Mouse (Mus musculus): ENCODE data around the gene Cdh10. TPM values are rescaled to one million over a fixed set of nuclear protein-coding genes. Genes with fewer than 3 reads are reported as not detected.
A peak's percentile ranks its signal among the peaks of the same experiment; 100 is the strongest.

Gene Cdh10
- polyA plus RNA-seq, 1 experiment: 18.2 TPM

DNA sequence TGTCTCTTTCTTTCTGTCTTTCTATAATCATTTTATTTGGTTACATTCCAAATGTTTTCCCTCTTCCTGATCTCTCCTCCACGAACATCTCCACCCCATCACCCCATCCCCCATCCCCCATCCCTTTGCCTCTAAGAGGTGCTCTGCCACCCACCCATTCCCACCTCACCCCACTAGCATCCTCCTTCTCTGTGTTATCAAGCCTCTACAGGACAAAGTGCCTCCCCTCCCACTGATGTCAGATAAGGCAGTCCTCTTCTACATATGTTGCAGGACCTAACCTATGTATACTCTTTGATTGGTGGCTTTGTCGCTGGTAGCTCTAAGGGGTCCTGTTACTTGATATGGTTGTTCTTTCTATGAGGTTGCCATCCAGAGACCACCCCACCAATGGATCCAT lies 23.0 kb downstream of the Cdh10 start:
- H3K27ac ChIP-seq (ENCODE audit: insufficient read depth, low read length): no peak overlapping the region
- DNase-seq: no peak
- H3K27me3 ChIP-seq (ENCODE audit: control insufficient read depth, insufficient read depth, low read length): no peaks in the 10 kb centered on the region
- TF ChIP-seq POLR2A (IDR thresholded peaks at IDR 0.05; ENCODE audit: borderline replicate concordance, insufficient read depth, low read length) (no peak), CTCF (IDR thresholded peaks at IDR 0.05; ENCODE audit: borderline replicate concordance, insufficient read depth, low read depth, low read length) (no peak)
- WGBS: 71% methylated on average over 2 of the region's 2 CpGs
- H3K4me3 ChIP-seq (replicated peaks; ENCODE audit: insufficient read depth, low read depth, low read length): no peak overlapping the region
- H3K4me1 ChIP-seq (ENCODE audit: control insufficient read depth, insufficient read depth, low read length): no peaks in the 10 kb centered on the region

DNA sequence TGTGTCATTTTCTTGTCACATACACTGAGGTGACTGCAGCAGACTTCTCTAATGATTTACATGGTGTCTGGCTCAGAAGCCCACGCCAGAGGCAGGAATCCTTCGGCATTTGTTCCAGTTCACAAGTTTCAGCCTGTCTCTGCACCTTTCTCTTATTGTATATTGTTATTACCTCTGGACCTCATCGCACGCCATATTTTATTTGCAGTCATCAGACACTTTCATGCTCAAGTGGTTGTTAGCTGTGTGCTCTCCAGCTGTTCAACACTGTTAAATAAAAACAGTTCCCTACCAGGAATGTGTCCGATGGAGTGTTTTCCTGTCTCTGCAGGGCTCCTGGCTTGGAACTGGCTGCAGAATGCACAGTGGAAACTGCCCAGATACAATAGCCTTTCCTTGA lies 26.1 kb downstream of the Cdh10 start:
- no peak for TF ChIP-seq CTCF (IDR thresholded peaks at IDR 0.05; ENCODE audit: borderline replicate concordance, insufficient read depth, low read depth, low read length)
- TF ChIP-seq POLR2A (IDR thresholded peaks at IDR 0.05; ENCODE audit: borderline replicate concordance, insufficient read depth, low read length): no peak
- peak; percentile 42 to 54 for DNase-seq
- Histone ChIP-seq H3K4me3 (replicated peaks; ENCODE audit: insufficient read depth, low read depth, low read length) (peak overlapping the region; percentile 55), H3K4me1 (ENCODE audit: control insufficient read depth, insufficient read depth, low read length) (no peaks in the 10 kb centered on the region), H3K27ac (ENCODE audit: insufficient read depth, low read length) (no peak overlapping the region), H3K27me3 (ENCODE audit: control insufficient read depth, insufficient read depth, low read length) (no peaks in the 10 kb centered on the region)
- 4% methylated on average over 5 of the region's 5 CpGs for WGBS

DNA sequence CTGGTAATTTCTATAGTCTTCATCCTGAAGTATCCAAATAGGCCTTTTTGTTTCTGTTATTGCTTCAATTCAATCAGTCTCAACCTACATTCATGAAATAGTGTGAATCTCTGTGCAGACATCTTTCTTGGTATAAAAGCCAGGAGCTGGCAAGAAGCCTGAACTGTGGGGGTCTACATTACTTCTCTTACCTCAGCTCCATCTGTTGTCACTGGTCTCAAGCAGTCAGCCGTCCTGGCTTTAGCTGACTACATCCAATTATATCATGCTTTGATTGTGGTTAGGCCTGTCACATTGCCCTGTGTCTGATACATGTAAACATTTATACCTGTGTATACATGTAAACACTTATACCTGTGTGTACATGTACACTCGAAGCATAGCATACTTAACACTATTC lies 31.8 kb downstream of the Cdh10 start:
- H3K4me1 ChIP-seq (ENCODE audit: control insufficient read depth, insufficient read depth, low read length): no peaks in the 10 kb centered on the region
- H3K27ac ChIP-seq (ENCODE audit: insufficient read depth, low read length): no peak overlapping the region
- H3K4me3 ChIP-seq (replicated peaks; ENCODE audit: insufficient read depth, low read depth, low read length): no peak overlapping the region
- no peaks in the 10 kb centered on the region for H3K27me3 ChIP-seq (ENCODE audit: control insufficient read depth, insufficient read depth, low read length)
- 46% methylated on average over 2 of the region's 2 CpGs for WGBS
- DNase-seq: peak; percentile 37 to 63
- TF ChIP-seq CTCF (IDR thresholded peaks at IDR 0.05; ENCODE audit: borderline replicate concordance, insufficient read depth, low read depth, low read length) (no peak), POLR2A (IDR thresholded peaks at IDR 0.05; ENCODE audit: borderline replicate concordance, insufficient read depth, low read length) (no peak)

DNA sequence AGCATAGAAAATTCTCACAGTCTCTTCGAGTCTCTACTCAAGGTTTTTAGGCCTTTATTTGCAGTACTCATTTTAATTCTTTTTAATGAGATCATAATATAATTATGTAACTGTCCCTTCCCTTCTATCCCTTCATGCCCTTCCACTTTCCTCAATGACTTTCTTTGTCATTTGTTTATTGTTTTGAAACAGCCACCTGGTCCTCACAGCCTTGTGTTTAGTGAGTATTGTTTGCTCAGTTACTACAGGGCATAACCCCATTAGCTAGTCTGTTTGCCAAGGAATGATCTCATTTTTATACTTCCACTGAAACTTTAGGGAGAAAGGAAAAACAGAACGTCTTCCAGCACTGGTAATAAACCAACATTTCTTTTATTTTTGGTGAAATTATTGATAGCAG lies 39.4 kb downstream of the Cdh10 start:
- no peak for TF ChIP-seq CTCF (IDR thresholded peaks at IDR 0.05; ENCODE audit: borderline replicate concordance, insufficient read depth, low read depth, low read length)
- no peak for TF ChIP-seq POLR2A (IDR thresholded peaks at IDR 0.05; ENCODE audit: borderline replicate concordance, insufficient read depth, low read length)
- Histone ChIP-seq H3K27me3 (ENCODE audit: control insufficient read depth, insufficient read depth, low read length) (no peaks in the 10 kb centered on the region), H3K4me3 (replicated peaks; ENCODE audit: insufficient read depth, low read depth, low read length) (no peak overlapping the region), H3K4me1 (ENCODE audit: control insufficient read depth, insufficient read depth, low read length) (no peaks in the 10 kb centered on the region), H3K27ac (ENCODE audit: insufficient read depth, low read length) (no peak overlapping the region)
- WGBS: 71% methylated on average over 2 of the region's 2 CpGs
- no peak for DNase-seq

DNA sequence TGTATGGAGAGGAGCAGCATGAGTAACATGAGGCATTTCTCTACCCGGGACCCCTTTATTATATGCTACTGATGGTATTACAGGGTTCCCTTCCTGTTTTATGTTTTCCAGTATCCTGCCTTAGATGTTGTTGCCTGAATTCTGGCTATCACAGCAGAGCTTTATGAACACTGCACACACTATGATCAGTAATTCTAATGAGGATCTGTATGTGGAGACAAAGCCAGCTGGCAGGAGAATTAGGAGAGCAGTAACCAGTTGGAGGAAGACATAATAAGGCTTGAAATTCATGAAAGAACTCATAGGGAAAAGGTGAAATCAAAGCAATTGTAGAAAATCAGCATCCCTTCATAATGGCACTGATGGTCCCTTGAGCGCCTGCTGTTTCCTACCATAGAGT lies 51.1 kb downstream of the Cdh10 start:
- 98% methylated on average over 2 of the region's 2 CpGs for WGBS
- H3K27me3 ChIP-seq (ENCODE audit: control insufficient read depth, insufficient read depth, low read length): no peaks in the 10 kb centered on the region
- H3K27ac ChIP-seq (ENCODE audit: insufficient read depth, low read length): no peak overlapping the region
- TF ChIP-seq CTCF (IDR thresholded peaks at IDR 0.05; ENCODE audit: borderline replicate concordance, insufficient read depth, low read depth, low read length) (no peak), POLR2A (IDR thresholded peaks at IDR 0.05; ENCODE audit: borderline replicate concordance, insufficient read depth, low read length) (no peak)
- no peak for DNase-seq
- H3K4me1 ChIP-seq (ENCODE audit: control insufficient read depth, insufficient read depth, low read length): no peaks in the 10 kb centered on the region
- no peak overlapping the region for H3K4me3 ChIP-seq (replicated peaks; ENCODE audit: insufficient read depth, low read depth, low read length)

DNA sequence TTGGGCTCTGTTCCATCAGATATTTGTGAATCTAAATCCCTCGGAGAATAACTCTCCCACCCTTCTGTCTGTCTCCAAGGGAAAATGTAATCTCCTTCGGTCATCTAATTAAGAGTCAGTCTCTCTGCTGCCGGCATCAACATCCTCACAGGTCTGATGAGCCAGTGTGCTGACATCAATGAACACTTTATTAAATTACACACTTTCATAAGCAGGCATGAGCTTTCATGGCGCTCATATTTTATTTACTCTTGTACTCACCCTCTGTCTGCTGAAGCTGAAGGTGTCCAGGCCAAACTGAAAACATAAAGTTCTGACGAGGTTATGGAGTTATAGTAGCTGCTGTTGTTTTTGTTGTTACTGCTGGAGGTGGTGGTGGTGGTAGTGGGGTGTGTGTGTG lies 62.7 kb downstream of the Cdh10 start:
- no peaks in the 10 kb centered on the region for H3K27me3 ChIP-seq (ENCODE audit: control insufficient read depth, insufficient read depth, low read length)
- no peak overlapping the region for H3K4me3 ChIP-seq (replicated peaks; ENCODE audit: insufficient read depth, low read depth, low read length)
- no peak for DNase-seq
- TF ChIP-seq CTCF (IDR thresholded peaks at IDR 0.05; ENCODE audit: borderline replicate concordance, insufficient read depth, low read depth, low read length) (no peak), POLR2A (IDR thresholded peaks at IDR 0.05; ENCODE audit: borderline replicate concordance, insufficient read depth, low read length) (no peak)
- no peak overlapping the region for H3K27ac ChIP-seq (ENCODE audit: insufficient read depth, low read length)
- 14% methylated on average over 5 of the region's 5 CpGs for WGBS
- no peaks in the 10 kb centered on the region for H3K4me1 ChIP-seq (ENCODE audit: control insufficient read depth, insufficient read depth, low read length)

DNA sequence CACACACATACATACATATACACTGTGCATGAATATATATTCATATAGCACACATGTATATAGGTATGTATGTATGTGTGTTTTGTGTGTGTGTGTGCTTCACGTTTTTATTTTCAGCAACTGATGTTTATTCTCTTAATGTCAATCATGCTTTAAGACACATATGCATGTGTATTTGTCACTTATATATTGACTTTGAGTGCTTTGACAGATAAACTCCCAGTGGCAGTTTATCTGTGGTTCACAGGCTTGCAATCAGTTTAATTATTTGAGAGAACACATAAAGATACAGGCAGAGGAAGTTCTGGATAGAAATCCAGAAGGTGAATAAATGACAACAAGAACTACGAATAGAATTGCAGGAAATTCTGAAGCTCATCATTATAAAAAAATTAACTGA lies 67.9 kb downstream of the Cdh10 start:
- Histone ChIP-seq H3K27me3 (ENCODE audit: control insufficient read depth, insufficient read depth, low read length) (no peaks in the 10 kb centered on the region), H3K4me1 (ENCODE audit: control insufficient read depth, insufficient read depth, low read length) (no peaks in the 10 kb centered on the region), H3K27ac (ENCODE audit: insufficient read depth, low read length) (no peak overlapping the region), H3K4me3 (replicated peaks; ENCODE audit: insufficient read depth, low read depth, low read length) (no peak overlapping the region)
- WGBS: 90% methylated on average over 2 of the region's 2 CpGs
- TF ChIP-seq CTCF (IDR thresholded peaks at IDR 0.05; ENCODE audit: borderline replicate concordance, insufficient read depth, low read depth, low read length): no peak
- no peak for TF ChIP-seq POLR2A (IDR thresholded peaks at IDR 0.05; ENCODE audit: borderline replicate concordance, insufficient read depth, low read length)
- no peak for DNase-seq

DNA sequence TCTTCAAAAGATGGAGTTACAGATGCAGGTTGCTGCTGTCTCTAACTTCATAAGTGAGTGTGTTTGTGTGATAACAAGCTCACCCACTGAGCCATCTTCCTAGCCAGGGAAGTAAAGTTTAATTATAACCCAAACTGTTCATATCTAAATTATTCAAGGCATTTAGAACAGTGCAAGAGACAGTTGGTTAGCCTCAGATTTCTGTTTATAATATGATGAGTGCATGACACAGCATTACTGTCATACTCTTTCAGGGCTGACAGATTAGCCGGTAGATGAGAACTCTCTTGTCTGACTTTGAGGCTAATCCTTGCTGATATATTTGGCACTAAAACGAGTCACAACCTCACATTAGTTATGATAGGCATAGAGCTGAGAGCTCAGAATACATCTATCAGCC lies 70.2 kb downstream of the Cdh10 start:
- no peaks in the 10 kb centered on the region for H3K4me1 ChIP-seq (ENCODE audit: control insufficient read depth, insufficient read depth, low read length)
- H3K27ac ChIP-seq (ENCODE audit: insufficient read depth, low read length): no peak overlapping the region
- no peak for TF ChIP-seq POLR2A (IDR thresholded peaks at IDR 0.05; ENCODE audit: borderline replicate concordance, insufficient read depth, low read length)
- no peak for TF ChIP-seq CTCF (IDR thresholded peaks at IDR 0.05; ENCODE audit: borderline replicate concordance, insufficient read depth, low read depth, low read length)
- H3K4me3 ChIP-seq (replicated peaks; ENCODE audit: insufficient read depth, low read depth, low read length): no peak overlapping the region
- no peaks in the 10 kb centered on the region for H3K27me3 ChIP-seq (ENCODE audit: control insufficient read depth, insufficient read depth, low read length)
- WGBS: 33% methylated on average over 2 of the region's 2 CpGs
- no peak for DNase-seq

All from cerebellum, adult 2 months (tissue).